Mouse (Mus musculus) liver, postnatal 0 days (tissue): ENCODE data around the gene 1700016K19Rik.

Source experiments
- CTCF ChIP-seq: sonication (generic); IDR thresholded peaks from 2 replicates; pipeline ENCODE4 v1.5.1; 2016; ENCODE audit warnings: antibody characterized with exemption, low read depth
- EP300 ChIP-seq: IDR thresholded peaks from 2 replicates; pipeline ENCODE4 v1.6.1; 2016; ENCODE audit warnings: antibody characterized with exemption, low read depth, mild to moderate bottlenecking

DNA sequence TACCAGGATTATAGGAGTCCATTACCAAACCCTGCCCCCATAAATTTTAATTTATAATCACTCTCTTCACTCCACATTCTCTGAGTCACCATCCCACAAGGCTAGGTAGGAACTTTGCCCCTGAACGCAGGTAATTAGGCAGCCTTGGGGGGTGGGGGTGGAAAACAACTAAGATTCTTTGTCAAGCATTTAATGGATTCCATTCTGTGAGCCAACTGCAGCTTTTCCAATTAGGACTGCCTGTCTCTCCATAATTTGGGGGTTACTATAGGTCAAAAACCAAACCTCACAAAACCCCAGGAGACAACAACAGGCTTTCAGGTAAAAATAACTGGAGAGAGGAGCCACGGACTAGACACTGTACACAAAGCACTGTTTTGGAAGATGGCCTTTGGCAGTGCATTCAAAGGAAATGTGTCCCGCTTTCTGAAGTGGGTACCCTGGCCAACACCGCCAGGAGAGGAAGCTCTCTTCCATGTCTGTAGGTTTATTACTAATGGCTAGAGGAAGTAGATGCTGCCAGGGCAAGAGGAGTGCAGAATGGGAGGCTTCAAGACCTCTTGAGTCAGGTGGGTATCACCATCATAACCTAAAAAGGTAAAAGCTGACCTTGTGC is 41.2 kb downstream of the 1700016K19Rik start:
- TF ChIP-seq CTCF (no peak), EP300 (no peak)
